Mouse (Mus musculus): Measurements from ENCODE around the gene Nedd4. TPM values are rescaled to one million over a fixed set of nuclear protein-coding genes. Genes with fewer than 3 reads are reported as not detected.
A peak's percentile ranks its signal among the peaks of the same experiment; 100 is the strongest.
"Not testable (repeated sequence)": the region's sequence is repeated elsewhere in the genome, so short reads cannot be mapped to it uniquely, and the experiment has no call there.

Gene Nedd4
- total RNA-seq, 2 experiments from 2014 or later: 275 to 288 TPM

GRCm38 (mm10) chr9:72644418-72645110 is 17.6 kb upstream of the Nedd4 start:
- no peak for DNase-seq (ENCODE audit: low spot score in 2 of 2)
- intact Hi-C loops (cut with DNase I): no loop called here

- intact Hi-C loops (cut with DNase I): no loop called here
Measured at GRCm38 (mm10) chr9:72649781-72650180, 12.4 kb upstream of the Nedd4 start.

GRCm38 (mm10) chr9:72652961-72653360 is 9.2 kb upstream of the Nedd4 start:
- intact Hi-C loops (cut with DNase I): no loop called here
- DNase-seq (ENCODE audit: low spot score in 2 of 2): no peak

More at GRCm38 (mm10) chr9:72649781-72650180, 12.4 kb upstream of the Nedd4 start:
- DNase-seq (ENCODE audit: low spot score in 2 of 2): no peak

- intact Hi-C loops (cut with DNase I): no loop called here
- DNase-seq (ENCODE audit: low spot score in 2 of 2): no peak
Measured at GRCm38 (mm10) chr9:72653533-72653932, 8.6 kb upstream of the Nedd4 start.

- peak in 1 of 2 experiments; percentile 55 for DNase-seq (ENCODE audit: low spot score in 2 of 2)
- intact Hi-C loops (cut with DNase I): no loop called here
Measured at GRCm38 (mm10) chr9:72654593-72655242, 7.4 kb upstream of the Nedd4 start.

GRCm38 (mm10) chr9:72655602-72656001 is 6.5 kb upstream of the Nedd4 start:
- intact Hi-C loops (cut with DNase I): no loop called here
- DNase-seq (ENCODE audit: low spot score in 2 of 2): no peak

GRCm38 (mm10) chr9:72656491-72656890 is 5.7 kb upstream of the Nedd4 start:
- DNase-seq (ENCODE audit: low spot score in 2 of 2): no peak
- intact Hi-C loops (cut with DNase I): no loop called here

- intact Hi-C loops (cut with DNase I): no loop called here
- no peak for DNase-seq (ENCODE audit: low spot score in 2 of 2)
Measured at GRCm38 (mm10) chr9:72656940-72657339, 5.2 kb upstream of the Nedd4 start.

- intact Hi-C loops (cut with DNase I): no loop called here
- no peak for DNase-seq (ENCODE audit: low spot score in 2 of 2)
Measured at GRCm38 (mm10) chr9:72657694-72658093, 4.5 kb upstream of the Nedd4 start.

- intact Hi-C loops (cut with DNase I): loop anchor here (5.0 kb wide), 1 partner anchor 128 kb away; the partner anchor contains the start of gene Rfx7
- no peak for DNase-seq (ENCODE audit: low spot score in 2 of 2)
Measured at GRCm38 (mm10) chr9:72660139-72660538, 2.0 kb upstream of the Nedd4 start.

GRCm38 (mm10) chr9:72660911-72661310 is 1.2 kb upstream of the Nedd4 start:
- no peak for DNase-seq (ENCODE audit: low spot score in 2 of 2)
- intact Hi-C loops (cut with DNase I): loop anchor here (5.0 kb wide), 1 partner anchor 129 kb away; the partner anchor contains the start of gene Rfx7

- intact Hi-C loops (cut with DNase I): loop anchor here (5.0 kb wide), 1 partner anchor 129 kb away; the partner anchor contains the start of gene Rfx7
- DNase-seq (ENCODE audit: low spot score in 2 of 2): no peak
Measured at GRCm38 (mm10) chr9:72661561-72661894, 618 bp upstream of the Nedd4 start.

- DNase-seq (ENCODE audit: low spot score in 2 of 2): peak; percentile 67 to 75
- intact Hi-C loops (cut with DNase I): loop anchor here (5.0 kb wide), 1 partner anchor 131 kb away; the partner anchor contains the start of gene Rfx7
Measured at GRCm38 (mm10) chr9:72662691-72663533, 766 bp downstream of the Nedd4 start.

- intact Hi-C loops (cut with DNase I): loop anchor here (5.0 kb wide), 1 partner anchor 131 kb away; the partner anchor contains the start of gene Rfx7
- DNase-seq (ENCODE audit: low spot score in 2 of 2): no peak
Measured at GRCm38 (mm10) chr9:72663534-72663918, 1.4 kb downstream of the Nedd4 start.

GRCm38 (mm10) chr9:72664409-72665351 is 2.5 kb downstream of the Nedd4 start:
- intact Hi-C loops (cut with DNase I): loop anchor here (5.0 kb wide), 1 partner anchor 132 kb away; the partner anchor contains the start of gene Rfx7
- peak; percentile 45 to 47 for DNase-seq (ENCODE audit: low spot score in 2 of 2)

GRCm38 (mm10) chr9:72665517-72665916 is 3.4 kb downstream of the Nedd4 start:
- no peak for DNase-seq (ENCODE audit: low spot score in 2 of 2)
- intact Hi-C loops (cut with DNase I): no loop called here

- intact Hi-C loops (cut with DNase I); DNase-seq (ENCODE audit: low spot score in 2 of 2): not testable (repeated sequence)
Measured at GRCm38 (mm10) chr9:72666352-72667021, 4.3 kb downstream of the Nedd4 start.

GRCm38 (mm10) chr9:72667126-72667525 is 5.0 kb downstream of the Nedd4 start:
- no peak for DNase-seq (ENCODE audit: low spot score in 2 of 2)
- intact Hi-C loops (cut with DNase I): no loop called here
